Mouse (Mus musculus) spleen, postnatal 4 days (tissue): ENCODE results near the gene Fuca1.
A peak's percentile ranks its signal among the peaks of the same experiment; 100 is the strongest.
"Not testable (repeated sequence)": the region's sequence is repeated elsewhere in the genome, so short reads cannot be mapped to it uniquely, and the experiment has no call there.

ENCODE experiments used
- DNase-seq, 2 experiments: peaks; one replicate each; pipeline ENCODE4 v3.0.0; 2022; ENCODE audit warnings: low spot score in 2 of 2

Fuca1 gene

DNA sequence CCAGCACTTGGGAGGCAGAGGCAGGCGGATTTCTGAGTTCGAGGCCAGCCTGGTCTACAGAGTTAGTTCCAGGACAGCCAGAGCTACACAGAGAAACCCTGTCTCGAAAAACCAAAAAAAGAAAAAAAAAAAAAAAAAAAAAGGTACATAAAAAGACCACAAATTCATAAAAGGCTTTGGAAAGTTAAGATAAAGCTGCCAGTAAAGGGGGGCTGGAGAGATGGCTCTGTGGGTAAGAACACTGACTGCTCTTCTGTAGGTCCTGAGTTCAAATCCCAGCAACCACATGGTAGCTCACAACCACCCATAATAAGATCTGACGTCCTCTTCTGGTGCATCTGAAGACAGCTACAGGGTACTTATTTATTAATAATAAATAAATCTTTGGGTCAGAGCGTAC is 59.7 kb downstream of the Fuca1 start:
- DNase-seq: not testable (repeated sequence)

DNA sequence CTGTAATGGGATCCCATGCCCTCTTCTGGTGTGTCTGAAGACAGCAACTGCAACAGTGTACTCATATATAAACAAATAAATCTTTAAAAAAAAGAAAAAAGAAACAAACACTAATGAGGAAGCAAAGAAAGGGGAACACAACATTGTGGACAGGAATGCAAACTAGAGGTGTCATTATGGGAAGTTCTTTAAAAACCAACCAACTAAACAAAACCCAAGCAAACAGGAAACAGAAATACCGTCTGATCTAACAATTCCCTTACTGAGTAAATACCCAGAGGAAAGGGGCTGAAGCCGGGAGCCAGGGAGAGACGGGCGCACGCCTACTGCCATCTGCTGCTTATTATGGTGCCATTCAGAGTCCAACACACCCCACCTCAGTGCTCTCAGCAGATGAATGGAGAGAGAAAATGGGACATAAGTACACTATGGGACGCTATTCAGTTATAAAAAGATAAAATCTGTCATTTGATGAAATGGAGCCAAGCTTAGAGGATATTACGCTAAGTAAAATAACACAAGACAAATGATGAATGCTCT is 61.1 kb downstream of the Fuca1 start:
- no peak for DNase-seq

DNA sequence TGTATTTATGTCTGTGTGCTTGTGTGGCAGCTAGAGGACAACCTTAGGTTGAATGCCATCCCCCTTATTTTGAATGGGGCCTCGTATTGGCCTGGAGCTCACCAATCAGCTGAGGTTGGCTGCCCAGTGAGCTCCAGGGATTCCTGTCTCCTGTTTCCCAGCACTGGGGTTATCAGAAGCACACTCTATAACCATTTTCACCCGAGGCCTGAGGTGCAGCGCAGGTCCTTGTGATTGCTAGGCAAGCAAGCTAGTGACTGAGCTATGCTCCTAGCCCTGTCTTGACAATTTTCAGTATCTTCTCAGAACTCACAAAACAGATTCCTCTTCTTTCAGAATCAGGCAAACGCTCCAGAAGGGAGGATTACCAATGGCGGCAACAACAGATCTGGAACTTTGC is 64.0 kb downstream of the Fuca1 start:
- no peak for DNase-seq

DNA sequence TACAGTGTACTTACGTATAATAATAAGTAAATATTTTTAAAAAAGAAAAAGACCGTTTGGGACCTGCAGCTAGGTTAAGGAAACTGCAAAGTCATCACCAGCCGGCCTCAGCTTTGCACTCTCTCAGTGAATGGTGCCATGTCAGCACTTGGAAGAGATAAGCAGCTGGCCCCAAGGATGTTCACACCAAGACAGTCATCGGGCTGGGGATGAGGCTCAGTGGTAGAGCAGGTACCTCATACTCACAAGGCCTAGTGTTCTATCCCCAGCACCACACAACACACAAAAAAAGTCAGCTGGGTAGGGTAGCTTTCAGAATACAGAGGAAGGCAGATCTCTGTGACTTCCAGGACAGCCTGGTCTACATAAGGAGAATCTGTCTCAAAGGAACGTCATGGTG is 64.7 kb downstream of the Fuca1 start:
- DNase-seq: peak in 1 of 2 experiments; percentile 74

DNA sequence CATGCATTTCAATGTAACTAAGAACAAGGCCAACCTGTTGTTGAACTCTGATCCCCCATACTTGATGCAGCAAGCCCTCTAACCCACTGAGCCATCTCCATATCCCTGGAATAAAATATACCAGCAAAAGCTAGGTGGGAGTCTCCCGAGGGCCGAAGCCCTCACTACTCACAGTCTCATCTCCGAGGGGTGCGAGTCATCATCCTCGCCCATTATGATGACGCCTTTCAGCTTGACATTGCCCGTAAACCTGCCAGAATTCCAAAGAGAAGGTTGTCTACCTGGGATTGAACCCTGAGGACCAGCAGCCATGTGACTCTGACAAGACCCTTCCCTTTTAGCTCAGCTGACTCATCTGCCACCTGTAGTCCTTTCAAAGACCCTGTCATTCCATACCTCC is 65.2 kb downstream of the Fuca1 start:
- no peak for DNase-seq

DNA sequence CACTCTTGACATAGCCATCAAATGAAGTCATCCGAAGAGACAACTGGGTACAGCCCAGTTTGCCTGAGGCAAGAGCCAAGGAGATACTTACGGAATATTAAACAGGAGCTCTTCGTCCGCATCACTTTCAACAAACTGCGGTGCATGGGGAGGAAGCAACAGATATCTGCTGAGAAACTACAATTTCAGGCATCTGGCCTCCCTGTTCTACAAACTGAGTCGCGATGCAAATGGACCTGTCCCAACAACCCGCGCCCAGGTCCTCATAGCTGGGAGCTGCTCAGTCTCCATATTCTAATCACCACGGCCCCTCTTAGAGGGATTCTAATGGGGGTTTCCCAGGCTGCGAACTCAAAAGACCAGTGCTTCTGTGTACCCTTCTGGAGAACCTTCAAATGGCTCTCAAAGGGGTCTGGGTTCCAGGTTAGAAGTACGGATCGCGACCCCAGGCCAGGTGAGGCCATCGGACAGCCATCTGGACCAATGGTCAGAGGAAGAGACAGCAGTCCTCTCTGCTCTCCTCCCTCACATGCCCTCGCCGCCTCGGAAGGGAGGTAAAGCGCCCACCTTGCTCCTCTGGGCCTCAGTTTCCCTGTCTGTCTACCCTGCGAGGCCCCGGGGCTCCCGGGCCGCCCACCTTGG is 65.9 kb downstream of the Fuca1 start:
- DNase-seq: no peak

DNA sequence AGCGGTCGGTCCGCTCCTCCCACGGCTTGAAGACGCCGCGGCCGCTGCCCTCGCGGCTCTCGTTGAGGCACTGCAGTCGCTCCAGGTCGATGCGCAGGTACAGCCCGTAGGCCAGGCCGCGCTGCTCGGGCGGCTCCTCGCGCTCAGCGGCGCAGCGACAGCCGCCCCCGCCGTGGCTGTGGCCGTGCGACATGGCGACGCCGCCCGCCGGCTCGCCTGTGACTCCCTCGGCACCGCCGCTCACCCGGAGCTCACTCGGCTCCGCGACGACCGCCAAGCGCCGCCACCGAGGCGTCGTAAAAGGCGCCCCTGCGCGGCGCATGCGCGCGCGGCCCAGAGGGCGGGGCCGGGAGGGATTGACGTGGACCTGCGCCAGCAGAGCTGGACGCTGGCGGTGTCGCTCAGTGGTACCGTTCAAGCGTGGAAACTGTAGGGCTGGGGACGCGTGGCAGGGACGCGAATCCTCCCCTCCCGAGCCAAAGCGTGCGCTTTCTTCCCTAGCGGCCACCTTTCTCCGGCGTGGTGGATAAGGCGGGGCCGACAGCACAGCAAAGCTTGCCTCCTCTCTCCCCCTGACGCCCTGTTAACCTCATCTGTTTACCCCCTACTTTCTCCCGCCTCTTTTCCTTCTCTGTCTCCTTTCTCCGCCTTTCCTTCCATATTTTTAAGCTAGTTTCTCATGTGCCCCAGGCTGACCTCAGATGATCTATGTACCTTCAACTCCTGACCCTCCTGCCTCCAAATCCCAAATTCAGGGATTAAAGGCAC is 66.6 kb downstream of the Fuca1 start, which contains the start of gene Pithd1:
TSS of gene Pithd1 (minus strand) at position 322 of the 768 bp plus-strand sequence.
- peak; percentile 95 to 97 for DNase-seq

DNA sequence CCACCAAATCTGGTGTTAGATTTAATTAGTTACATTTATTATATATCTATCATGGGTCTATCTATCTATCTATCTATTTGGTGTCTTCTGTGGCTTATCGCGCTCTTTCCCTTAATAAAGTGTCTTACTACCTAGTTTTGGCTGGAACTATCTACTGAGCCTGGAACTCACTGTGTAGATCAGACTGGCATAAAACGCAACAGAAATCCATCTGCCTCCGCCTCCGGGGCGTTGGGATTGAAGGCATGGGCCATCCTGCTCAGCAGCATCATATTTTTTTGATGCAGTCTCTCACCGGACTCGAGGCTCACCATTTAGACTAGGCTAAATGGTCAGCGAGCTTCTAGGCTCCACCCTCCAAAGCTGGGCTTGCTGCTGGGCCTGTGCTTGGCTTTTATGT is 67.2 kb downstream of the Fuca1 start:
- no peak for DNase-seq
